Mouse (Mus musculus): ENCODE results near the gene Olfr67. TPM values are rescaled to one million over a fixed set of nuclear protein-coding genes. Genes with fewer than 3 reads are reported as not detected.
"Not testable (repeated sequence)": the region's sequence is repeated elsewhere in the genome, so short reads cannot be mapped to it uniquely, and the experiment has no call there.

Gene Olfr67
- polyA plus RNA-seq, 1 experiment from 2014 or later: not detected

DNA sequence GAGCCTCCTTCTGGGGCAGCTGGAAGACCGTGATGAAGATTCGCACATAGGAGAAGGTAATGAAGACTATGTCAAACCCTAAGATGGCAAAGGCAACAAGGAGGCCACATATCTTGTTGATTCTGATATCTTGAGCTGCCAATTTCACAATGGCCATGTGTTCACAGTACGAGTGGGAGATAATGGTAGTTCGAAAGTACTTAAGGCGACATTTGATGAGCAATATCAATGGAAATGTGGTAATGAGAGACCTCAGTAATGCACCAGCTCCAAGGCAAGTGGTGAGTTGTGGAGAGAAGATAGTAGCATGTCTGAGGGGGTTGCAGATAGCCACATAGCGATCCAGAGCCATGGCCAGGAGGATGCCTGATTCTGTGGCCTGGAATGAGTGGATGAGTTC, 23.9 kb downstream of the Olfr67 start:
- H3K27me3 ChIP-seq; H3K9ac ChIP-seq (replicated peaks); H3K27ac ChIP-seq; ATAC-seq (ENCODE audit: insufficient number of reproducible peaks, insufficient read depth, low FRiP score, low TSS enrichment, low read depth); H3K4me1 ChIP-seq (replicated peaks); H3K36me3 ChIP-seq; H3K4me3 ChIP-seq (replicated peaks); H3K9me3 ChIP-seq; H3K4me2 ChIP-seq: not testable (repeated sequence)
- WGBS: 85% methylated on average over 6 of the region's 6 CpGs

DNA sequence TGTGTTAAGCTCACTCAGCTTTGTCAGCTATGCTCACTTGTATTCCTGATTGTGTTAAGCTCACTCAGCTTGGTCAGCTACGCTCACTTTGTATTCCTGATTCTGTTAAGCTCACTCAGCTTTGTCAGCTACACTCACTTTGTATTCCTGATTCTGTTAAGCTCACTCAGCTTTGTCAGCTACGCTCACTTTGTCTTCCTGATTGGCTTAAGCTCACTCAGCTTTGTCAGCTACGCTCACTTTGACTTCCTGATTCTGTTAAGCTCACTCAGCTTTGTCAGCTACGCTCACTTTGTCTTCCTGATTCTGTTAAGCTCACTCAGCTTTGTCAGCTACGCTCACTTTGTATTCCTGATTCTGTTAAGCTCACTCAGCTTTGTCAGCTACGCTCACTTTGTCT, 29.4 kb downstream of the Olfr67 start:
- H3K27ac ChIP-seq; H3K4me3 ChIP-seq (replicated peaks); H3K9me3 ChIP-seq; H3K27me3 ChIP-seq; H3K4me2 ChIP-seq; H3K36me3 ChIP-seq; H3K4me1 ChIP-seq (replicated peaks); ATAC-seq (ENCODE audit: insufficient number of reproducible peaks, insufficient read depth, low FRiP score, low TSS enrichment, low read depth); H3K9ac ChIP-seq (replicated peaks): not testable (repeated sequence)
- WGBS: 86% methylated on average over 6 of the region's 6 CpGs

GRCm38 (mm10) chr7:103757233-103757632, 34.4 kb downstream of the Olfr67 start, which contains the start of gene Olfr630:
Gene Olfr630, minus strand, starts transcription at chr7:103757333.
- no peaks in the 10 kb centered on the region for H3K36me3 ChIP-seq
- H3K4me3 ChIP-seq (replicated peaks): no peak within 1 kb of the TSS
- H3K4me1 ChIP-seq (replicated peaks): no peaks in the 10 kb centered on the region
- no peak for ATAC-seq (ENCODE audit: insufficient number of reproducible peaks, insufficient read depth, low FRiP score, low TSS enrichment, low read depth)
- H3K9me3 ChIP-seq: no peaks in the 10 kb centered on the region
- H3K27ac ChIP-seq: no peak within 1 kb of the TSS
- no peak within 1 kb of the TSS for H3K4me2 ChIP-seq
- WGBS: 48% methylated on average over 2 of the region's 2 CpGs
- no peaks in the 10 kb centered on the region for H3K27me3 ChIP-seq
- no peak within 1 kb of the TSS for H3K9ac ChIP-seq (replicated peaks)

- Histone ChIP-seq H3K27ac (no peak within 1 kb of the TSS), H3K9ac (replicated peaks) (no peak within 1 kb of the TSS), H3K9me3 (no peaks in the 10 kb centered on the region), H3K4me1 (replicated peaks) (no peaks in the 10 kb centered on the region), H3K4me3 (replicated peaks) (no peak within 1 kb of the TSS), H3K27me3 (no peaks in the 10 kb centered on the region), H3K36me3 (no peaks in the 10 kb centered on the region), H3K4me2 (no peak within 1 kb of the TSS)
- WGBS: 77% methylated on average over 2 of the region's 2 CpGs
- ATAC-seq (ENCODE audit: insufficient number of reproducible peaks, insufficient read depth, low FRiP score, low TSS enrichment, low read depth): no peak
Measured at GRCm38 (mm10) chr7:103744843-103745242, 46.8 kb downstream of the Olfr67 start, which contains the start of gene Olfr629. Gene Olfr629, minus strand, starts transcription at chr7:103744943.

Other genes starting within 250 kb of the Olfr67 start
- not detected in 2 replicates for gene Olfr612, start 249.1 kb downstream of the Olfr67 start, polyA plus RNA-seq (2016; fragmentation: Nextera tagmentation; extraction: Ambion mirVana)
- not detected in 2 replicates for gene Olfr613, start 243.7 kb downstream of the Olfr67 start, polyA plus RNA-seq (2016; fragmentation: Nextera tagmentation; extraction: Ambion mirVana)
- not detected in 2 replicates for gene Olfr615, start 235.7 kb downstream of the Olfr67 start, polyA plus RNA-seq (2016; fragmentation: Nextera tagmentation; extraction: Ambion mirVana)
- not detected in 2 replicates for gene Olfr616, start 222.7 kb downstream of the Olfr67 start, polyA plus RNA-seq (2016; fragmentation: Nextera tagmentation; extraction: Ambion mirVana)
- gene Olfr617, start 218.8 kb downstream of the Olfr67 start, polyA plus RNA-seq (2016; fragmentation: Nextera tagmentation; extraction: Ambion mirVana): not detected in 2 replicates
- gene Olfr618, start 201.7 kb downstream of the Olfr67 start, polyA plus RNA-seq (2016; fragmentation: Nextera tagmentation; extraction: Ambion mirVana): not detected in 2 replicates
- not detected in 2 replicates for gene Olfr619, start 191.2 kb downstream of the Olfr67 start, polyA plus RNA-seq (2016; fragmentation: Nextera tagmentation; extraction: Ambion mirVana)
- gene Olfr620, start 179.3 kb downstream of the Olfr67 start, polyA plus RNA-seq (2016; fragmentation: Nextera tagmentation; extraction: Ambion mirVana): not detected in 2 replicates
- not detected in 2 replicates for gene Olfr622, start 149.1 kb downstream of the Olfr67 start, polyA plus RNA-seq (2016; fragmentation: Nextera tagmentation; extraction: Ambion mirVana)
- gene Olfr623, start 128.1 kb downstream of the Olfr67 start, polyA plus RNA-seq (2016; fragmentation: Nextera tagmentation; extraction: Ambion mirVana): not detected in 2 replicates
- 0.06 and 0.11 TPM in 2 replicates for gene Olfr624, start 120.6 kb downstream of the Olfr67 start, polyA plus RNA-seq (2016; fragmentation: Nextera tagmentation; extraction: Ambion mirVana)
- not detected in 2 replicates for gene Olfr625-ps1, start 109.1 kb downstream of the Olfr67 start, polyA plus RNA-seq (2016; fragmentation: Nextera tagmentation; extraction: Ambion mirVana)
- gene Olfr243, start 77.2 kb downstream of the Olfr67 start, polyA plus RNA-seq (2016; fragmentation: Nextera tagmentation; extraction: Ambion mirVana): not detected in 2 replicates
- not detected in 2 replicates for gene Olfr628, start 61.4 kb downstream of the Olfr67 start, polyA plus RNA-seq (2016; fragmentation: Nextera tagmentation; extraction: Ambion mirVana)
- not detected in 2 replicates for gene Olfr629, start 46.9 kb downstream of the Olfr67 start, polyA plus RNA-seq (2016; fragmentation: Nextera tagmentation; extraction: Ambion mirVana)
- not detected in 2 replicates for gene Olfr630, start 34.5 kb downstream of the Olfr67 start, polyA plus RNA-seq (2016; fragmentation: Nextera tagmentation; extraction: Ambion mirVana)
- not detected in 2 replicates for gene Olfr69, start 20.2 kb downstream of the Olfr67 start, polyA plus RNA-seq (2016; fragmentation: Nextera tagmentation; extraction: Ambion mirVana)
- gene Olfr68, start 12.1 kb downstream of the Olfr67 start, polyA plus RNA-seq (2016; fragmentation: Nextera tagmentation; extraction: Ambion mirVana): not detected in 2 replicates
- 836 and 850 TPM in 2 replicates for gene Hbb-bt, start 22.2 kb upstream of the Olfr67 start, polyA plus RNA-seq (2016; fragmentation: Nextera tagmentation; extraction: Ambion mirVana)
- gene Hbb-bs, start 36.3 kb upstream of the Olfr67 start, polyA plus RNA-seq (2016; fragmentation: Nextera tagmentation; extraction: Ambion mirVana): 651 and 737 TPM in 2 replicates
- gene Hbb-bh2, start 48.7 kb upstream of the Olfr67 start, polyA plus RNA-seq (2016; fragmentation: Nextera tagmentation; extraction: Ambion mirVana): not detected in 2 replicates
- 615 and 622 TPM in 2 replicates for gene Hbb-bh1, start 51.3 kb upstream of the Olfr67 start, polyA plus RNA-seq (2016; fragmentation: Nextera tagmentation; extraction: Ambion mirVana)
- 8,935 and 9,118 TPM in 2 replicates for gene Hbb-y, start 61.4 kb upstream of the Olfr67 start, polyA plus RNA-seq (2016; fragmentation: Nextera tagmentation; extraction: Ambion mirVana)
- gene Olfr66, start 94.4 kb upstream of the Olfr67 start, polyA plus RNA-seq (2016; fragmentation: Nextera tagmentation; extraction: Ambion mirVana): not detected in 2 replicates
- not detected in 2 replicates for gene Olfr64, start 102.7 kb upstream of the Olfr67 start, polyA plus RNA-seq (2016; fragmentation: Nextera tagmentation; extraction: Ambion mirVana)
- not detected in 2 replicates for gene Olfr65, start 111.7 kb upstream of the Olfr67 start, polyA plus RNA-seq (2016; fragmentation: Nextera tagmentation; extraction: Ambion mirVana)
- not detected in 2 replicates for gene Olfr631, start 137.0 kb upstream of the Olfr67 start, polyA plus RNA-seq (2016; fragmentation: Nextera tagmentation; extraction: Ambion mirVana)
- gene Olfr632, start 142.5 kb upstream of the Olfr67 start, polyA plus RNA-seq (2016; fragmentation: Nextera tagmentation; extraction: Ambion mirVana): not detected in 2 replicates
- not detected in 2 replicates for gene Olfr633, start 152.6 kb upstream of the Olfr67 start, polyA plus RNA-seq (2016; fragmentation: Nextera tagmentation; extraction: Ambion mirVana)
- not detected in 2 replicates for gene Olfr635, start 179.3 kb upstream of the Olfr67 start, polyA plus RNA-seq (2016; fragmentation: Nextera tagmentation; extraction: Ambion mirVana)
- gene Olfr638, start 206.9 kb upstream of the Olfr67 start, polyA plus RNA-seq (2016; fragmentation: Nextera tagmentation; extraction: Ambion mirVana): not detected in 2 replicates
- not detected in 2 replicates for gene Olfr639, start 225.5 kb upstream of the Olfr67 start, polyA plus RNA-seq (2016; fragmentation: Nextera tagmentation; extraction: Ambion mirVana)
- not detected in 2 replicates for gene Olfr640, start 233.8 kb upstream of the Olfr67 start, polyA plus RNA-seq (2016; fragmentation: Nextera tagmentation; extraction: Ambion mirVana)
- not detected in 2 replicates for gene Olfr641, start 243.6 kb upstream of the Olfr67 start, polyA plus RNA-seq (2016; fragmentation: Nextera tagmentation; extraction: Ambion mirVana)

All from limb, embryonic 12.5 days (tissue).